Mouse (Mus musculus) heart, embryonic 13.5 days (tissue): ENCODE results near the gene Ccdc12. TPM values are rescaled to one million over a fixed set of nuclear protein-coding genes. Genes with fewer than 3 reads are reported as not detected.

Experiments
- ATAC-seq: fragments of 200-750 bp; cut with Nextera tagmentation; 2 replicates; pipeline ENCODE4 v1.8.0; 2017; ENCODE audit warnings: moderate TSS enrichment; ENCODE audit not compliant: insufficient number of reproducible peaks, low FRiP score, low TSS enrichment; ENCODE audit errors: extremely low read depth
- H3K27ac ChIP-seq: fragments of 300-500 bp; sonication (generic); replicated peaks from 2 replicates; pipeline ENCODE4 v1.5.1; 2015; ENCODE audit warnings: moderate library complexity, mild to moderate bottlenecking, inconsistent platforms
- H3K27me3 ChIP-seq: fragments of 300-500 bp; sonication (generic); replicated peaks from 2 replicates; pipeline ENCODE4 v1.6.1; 2015; ENCODE audit warnings: mild to moderate bottlenecking, inconsistent platforms
- H3K36me3 ChIP-seq: fragments of 300-500 bp; sonication (generic); 2 replicates; pipeline ENCODE4 v1.6.1; 2015; ENCODE audit warnings: mild to moderate bottlenecking, inconsistent platforms
- H3K4me1 ChIP-seq: fragments of 300-500 bp; sonication (generic); 2 replicates; pipeline ENCODE4 v1.6.1; 2015; ENCODE audit warnings: inconsistent platforms
- H3K4me2 ChIP-seq: fragments of 300-500 bp; sonication (generic); 2 replicates; pipeline ENCODE4 v1.6.1; 2015; ENCODE audit warnings: inconsistent platforms, mild to moderate bottlenecking, moderate library complexity
- H3K4me3 ChIP-seq: fragments of 300-500 bp; sonication (generic); 2 replicates; pipeline ENCODE4 v1.5.1; 2015; ENCODE audit warnings: moderate library complexity, mild to moderate bottlenecking, inconsistent platforms
- H3K9ac ChIP-seq: fragments of 300-500 bp; sonication (generic); 2 replicates; pipeline ENCODE4 v1.6.1; 2015; ENCODE audit warnings: inconsistent platforms, mild to moderate bottlenecking, moderate library complexity
- H3K9me3 ChIP-seq: fragments of 300-500 bp; sonication (generic); 2 replicates; pipeline ENCODE4 v1.6.1; 2016; ENCODE audit warnings: inconsistent platforms
- WGBS: fragments of 180-500 bp; shearing (Covaris S2); methylation state at CpG from one replicate; pipeline ENCODE4 v1.1.7; 2015; ENCODE audit warnings: mixed read lengths; 5-methylcytosine and 5-hydroxymethylcytosine counted together
- polyA plus RNA-seq: library from polyadenylated mRNA; unstranded; fragments of >200 nt; fragmentation: Nextera tagmentation; extraction: Ambion mirVana; gene quantifications from 2 replicates; pipeline ENCODE4 v1.2.1, GENCODE M21; 2015

Ccdc12 gene
- polyA plus RNA-seq, 1 experiment from 2014 or later: 119 TPM

- Histone ChIP-seq H3K27me3 (peaks cover 58% of the 10 kb centered on the region), H3K36me3 (peaks cover 19% of the 10 kb centered on the region), H3K4me3 (peak overlapping the region; percentile 40), H3K9ac (peak overlapping the region; percentile 58; the same call in 1 of the 2 replicates), H3K4me2 (peak overlapping the region; percentile 68), H3K4me1 (peaks cover 10% of the 10 kb centered on the region), H3K9me3 (no peaks in the 10 kb centered on the region), H3K27ac (no peak overlapping the region)
- ATAC-seq: no peak
- 18% methylated on average over 10 of the region's 10 CpGs for WGBS
These were observed 25.1 kb upstream of the Ccdc12 start for GRCm38 (mm10) chr9:110631191-110631590.

GRCm38 (mm10) chr9:110631651-110632275, 24.5 kb upstream of the Ccdc12 start:
- H3K27me3 ChIP-seq: peaks cover 58% of the 10 kb centered on the region
- no peak for ATAC-seq
- H3K4me3 ChIP-seq: peak overlapping the region; percentile 40
- H3K36me3 ChIP-seq: peaks cover 19% of the 10 kb centered on the region
- WGBS: 23% methylated on average over 30 of the region's 30 CpGs
- peak overlapping the region; percentile 58; the same call in 1 of the 2 replicates for H3K9ac ChIP-seq
- peak overlapping the region; percentile 68 for H3K4me2 ChIP-seq
- H3K27ac ChIP-seq: no peak overlapping the region
- no peaks in the 10 kb centered on the region for H3K9me3 ChIP-seq
- peaks cover 10% of the 10 kb centered on the region for H3K4me1 ChIP-seq

DNA sequence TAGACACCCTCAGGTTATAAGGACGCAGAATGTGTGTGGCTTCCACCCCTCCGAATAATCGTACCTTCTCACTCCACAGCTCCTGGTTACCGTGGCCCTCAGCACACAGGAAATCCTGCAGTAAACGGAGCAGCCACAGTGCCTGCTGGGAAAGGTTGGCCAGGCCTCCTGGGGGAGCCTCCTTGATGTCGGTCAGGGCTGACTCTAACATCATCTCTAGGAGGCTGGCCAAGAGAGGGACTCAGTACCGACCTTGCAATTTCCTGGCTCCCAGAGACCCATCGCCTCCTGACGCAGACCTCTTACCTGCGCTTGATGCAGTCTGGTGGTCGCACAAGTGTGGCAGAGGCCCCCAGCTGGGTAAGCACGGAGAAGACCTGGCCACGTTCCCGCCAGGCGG, 23.6 kb upstream of the Ccdc12 start:
- Histone ChIP-seq H3K27ac (no peak overlapping the region), H3K4me1 (peaks cover 10% of the 10 kb centered on the region), H3K4me3 (no peak overlapping the region), H3K9me3 (no peaks in the 10 kb centered on the region), H3K9ac (no peak overlapping the region), H3K36me3 (peaks cover 15% of the 10 kb centered on the region), H3K4me2 (no peak overlapping the region), H3K27me3 (peaks cover 58% of the 10 kb centered on the region)
- 76% methylated on average over 15 of the region's 15 CpGs for WGBS
- no peak for ATAC-seq

GRCm38 (mm10) chr9:110633882-110634281, 22.4 kb upstream of the Ccdc12 start:
- 71% methylated on average over 17 of the region's 17 CpGs for WGBS
- Histone ChIP-seq H3K27me3 (peaks cover 58% of the 10 kb centered on the region), H3K4me2 (no peak overlapping the region), H3K4me3 (no peak overlapping the region), H3K9ac (no peak overlapping the region), H3K4me1 (peaks cover 15% of the 10 kb centered on the region), H3K9me3 (no peaks in the 10 kb centered on the region), H3K27ac (no peak overlapping the region), H3K36me3 (peaks cover 19% of the 10 kb centered on the region)
- ATAC-seq: no peak

DNA sequence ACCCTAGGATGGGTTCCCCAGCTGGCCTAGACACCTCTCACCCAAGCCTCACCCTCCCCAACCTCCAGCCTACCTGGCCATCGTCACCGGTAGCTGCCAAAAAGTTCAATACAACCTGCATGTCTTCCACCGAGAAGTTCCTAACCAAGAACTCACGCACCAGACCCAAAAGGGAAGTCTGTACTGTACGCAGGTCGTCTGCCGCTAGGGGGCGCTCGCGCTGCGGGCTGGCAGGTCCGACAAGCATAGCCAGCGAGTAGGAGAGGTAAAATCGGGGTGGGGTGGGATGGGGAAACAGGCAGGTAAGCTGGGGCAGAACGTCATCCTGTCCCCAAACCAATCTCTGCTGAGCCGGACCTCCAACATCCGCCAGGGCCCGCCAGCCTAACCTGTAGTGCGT, 21.1 kb upstream of the Ccdc12 start:
- Histone ChIP-seq H3K36me3 (peaks cover 17% of the 10 kb centered on the region), H3K27ac (no peak overlapping the region), H3K9me3 (no peaks in the 10 kb centered on the region), H3K4me2 (no peak overlapping the region), H3K4me1 (peaks cover 15% of the 10 kb centered on the region), H3K27me3 (peaks cover 57% of the 10 kb centered on the region), H3K9ac (0 out of 2 replicates have a peak overlapping the region, but pooled peaks have one; percentile 24), H3K4me3 (no peak overlapping the region)
- 10% methylated on average over 19 of the region's 19 CpGs for WGBS
- ATAC-seq: no peak

DNA sequence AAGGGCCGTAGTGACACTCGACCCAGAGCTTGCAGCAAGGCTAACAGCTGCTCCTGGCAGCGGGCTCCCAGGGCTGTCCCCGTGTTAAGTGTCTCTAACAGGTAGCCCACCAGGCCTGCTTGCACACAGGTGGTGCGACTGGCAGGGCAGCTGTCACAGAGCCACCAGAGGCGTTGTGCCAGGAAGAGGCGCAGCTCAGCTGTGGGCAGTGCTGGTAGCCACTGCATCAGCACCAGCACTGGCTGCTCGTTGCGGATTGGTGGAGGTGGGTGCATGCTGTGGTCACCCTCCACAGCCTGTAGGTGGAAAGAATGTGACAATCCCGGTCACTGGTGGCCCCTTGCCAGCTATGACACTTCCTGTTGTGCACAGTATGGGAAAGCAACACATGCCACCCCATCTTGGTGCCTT, 17.7 kb upstream of the Ccdc12 start:
- Histone ChIP-seq H3K27ac (no peak overlapping the region), H3K4me1 (0 out of 2 replicates have a peak, but pooled peaks cover 5% of the 10 kb centered on the region), H3K27me3 (peaks cover 23% of the 10 kb centered on the region), H3K9me3 (no peaks in the 10 kb centered on the region), H3K4me2 (no peak overlapping the region), H3K36me3 (peaks cover 13% of the 10 kb centered on the region; the same call in 1 of the 2 replicates), H3K4me3 (no peak overlapping the region), H3K9ac (no peak overlapping the region)
- no peak for ATAC-seq
- WGBS: 71% methylated on average over 10 of the region's 10 CpGs

DNA sequence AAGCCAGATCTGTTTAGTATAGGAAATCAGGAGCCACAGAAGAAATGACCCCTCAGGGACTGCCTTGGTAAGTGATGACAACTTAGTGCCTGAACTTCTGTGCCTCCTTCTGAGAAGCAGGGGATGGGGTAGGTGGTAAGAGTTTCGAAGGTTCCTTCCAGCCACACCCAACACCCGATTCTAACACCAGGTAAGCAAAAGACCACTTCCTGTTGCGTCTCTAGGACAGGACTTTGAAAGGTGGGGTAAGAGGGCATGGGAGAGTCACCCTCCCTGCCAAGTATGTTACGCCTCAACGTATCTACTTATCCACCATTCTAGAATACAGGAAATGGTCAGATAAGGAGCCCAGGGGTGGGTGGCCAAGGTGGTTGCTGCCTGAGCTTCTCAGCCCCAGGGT, 15.3 kb upstream of the Ccdc12 start:
- Histone ChIP-seq H3K9ac (no peak overlapping the region), H3K4me3 (no peak overlapping the region), H3K4me1 (0 out of 2 replicates have a peak, but pooled peaks cover 7% of the 10 kb centered on the region), H3K27me3 (peaks cover 2% of the 10 kb centered on the region), H3K9me3 (no peaks in the 10 kb centered on the region), H3K4me2 (no peak overlapping the region), H3K27ac (no peak overlapping the region), H3K36me3 (peaks cover 11% of the 10 kb centered on the region; the same call in 1 of the 2 replicates)
- WGBS: 74% methylated on average over 5 of the region's 5 CpGs
- no peak for ATAC-seq

- Histone ChIP-seq H3K4me3 (no peak overlapping the region), H3K9me3 (no peaks in the 10 kb centered on the region), H3K27ac (no peak overlapping the region), H3K27me3 (no peaks in the 10 kb centered on the region; the same call in 1 of the 2 replicates), H3K9ac (no peak overlapping the region), H3K36me3 (peaks cover 3% of the 10 kb centered on the region; the same call in 1 of the 2 replicates), H3K4me1 (0 out of 2 replicates have a peak, but pooled peaks cover 7% of the 10 kb centered on the region), H3K4me2 (no peak overlapping the region)
- ATAC-seq: no peak
- 48% methylated on average over 5 of the region's 5 CpGs for WGBS
These were observed 13.3 kb upstream of the Ccdc12 start for GRCm38 (mm10) chr9:110642812-110643524.

- Histone ChIP-seq H3K9ac (no peak overlapping the region), H3K4me2 (no peak overlapping the region), H3K9me3 (no peaks in the 10 kb centered on the region), H3K4me1 (peaks cover 4% of the 10 kb centered on the region; the same call in 1 of the 2 replicates), H3K27ac (no peak overlapping the region), H3K36me3 (no peaks in the 10 kb centered on the region), H3K4me3 (no peak overlapping the region), H3K27me3 (no peaks in the 10 kb centered on the region)
- ATAC-seq: no peak
- WGBS: 50% methylated on average over 9 of the region's 9 CpGs
These were observed 12.5 kb upstream of the Ccdc12 start for GRCm38 (mm10) chr9:110643787-110644186.

GRCm38 (mm10) chr9:110644295-110644694, 12.0 kb upstream of the Ccdc12 start:
- H3K9me3 ChIP-seq: no peaks in the 10 kb centered on the region
- peaks cover 3% of the 10 kb centered on the region; the same call in 1 of the 2 replicates for H3K4me1 ChIP-seq
- no peak for ATAC-seq
- no peaks in the 10 kb centered on the region for H3K36me3 ChIP-seq
- 82% methylated on average over 10 of the region's 10 CpGs for WGBS
- H3K4me2 ChIP-seq: no peak overlapping the region
- H3K4me3 ChIP-seq: no peak overlapping the region
- no peak overlapping the region for H3K27ac ChIP-seq
- H3K27me3 ChIP-seq: no peaks in the 10 kb centered on the region
- no peak overlapping the region for H3K9ac ChIP-seq

- Histone ChIP-seq H3K27me3 (no peaks in the 10 kb centered on the region), H3K4me3 (no peak overlapping the region), H3K27ac (no peak overlapping the region), H3K9ac (no peak overlapping the region), H3K4me2 (no peak overlapping the region), H3K9me3 (no peaks in the 10 kb centered on the region), H3K4me1 (peaks cover 3% of the 10 kb centered on the region; the same call in 1 of the 2 replicates), H3K36me3 (no peaks in the 10 kb centered on the region)
- ATAC-seq: no peak
- 69% methylated on average over 9 of the region's 9 CpGs for WGBS
These were observed 11.1 kb upstream of the Ccdc12 start for GRCm38 (mm10) chr9:110645219-110645618.
